Mouse (Mus musculus) limb, embryonic 13.5 days (tissue): ENCODE results near the gene Mrpl39. TPM values are rescaled to one million over a fixed set of nuclear protein-coding genes. Genes with fewer than 3 reads are reported as not detected.

Experiments
- ATAC-seq: fragments of 200-750 bp; cut with Nextera tagmentation; 2 replicates; pipeline ENCODE4 v1.8.0; 2017; ENCODE audit warnings: low read depth, moderate number of reproducible peaks, moderate TSS enrichment; ENCODE audit not compliant: low FRiP score
- H3K27ac ChIP-seq: fragments of 300-500 bp; sonication (generic); 2 replicates; pipeline ENCODE4 v1.5.1; 2015; ENCODE audit warnings: inconsistent platforms, mild to moderate bottlenecking, moderate library complexity
- H3K27me3 ChIP-seq: fragments of 300-500 bp; sonication (generic); 2 replicates; pipeline ENCODE4 v1.6.1; 2015; ENCODE audit warnings: mild to moderate bottlenecking, inconsistent platforms
- H3K36me3 ChIP-seq: fragments of 300-500 bp; sonication (generic); 2 replicates; pipeline ENCODE4 v1.6.1; 2015; ENCODE audit warnings: inconsistent platforms, mild to moderate bottlenecking, moderate library complexity
- H3K4me1 ChIP-seq: fragments of 300-500 bp; sonication (generic); 2 replicates; pipeline ENCODE4 v1.6.1; 2015; ENCODE audit warnings: inconsistent platforms
- H3K4me2 ChIP-seq: fragments of 300-500 bp; sonication (generic); replicated peaks from 2 replicates; pipeline ENCODE4 v1.6.1; 2015; ENCODE audit warnings: inconsistent platforms, mild to moderate bottlenecking, moderate library complexity
- H3K4me3 ChIP-seq: fragments of 300-500 bp; sonication (generic); 2 replicates; pipeline ENCODE4 v1.5.1; 2015; ENCODE audit warnings: moderate library complexity, mild to moderate bottlenecking, inconsistent platforms
- H3K9ac ChIP-seq: fragments of 300-500 bp; sonication (generic); 2 replicates; pipeline ENCODE4 v1.6.1; 2015; ENCODE audit warnings: mild to moderate bottlenecking, inconsistent platforms
- H3K9me3 ChIP-seq: fragments of 300-500 bp; sonication (generic); 2 replicates; pipeline ENCODE4 v1.6.1; 2016; ENCODE audit warnings: inconsistent platforms
- WGBS: fragments of 180-500 bp; shearing (Covaris S2); methylation state at CpG from one replicate; pipeline ENCODE4 v1.1.7; 2015; 5-methylcytosine and 5-hydroxymethylcytosine counted together
- polyA plus RNA-seq: library from polyadenylated mRNA; unstranded; fragments of >200 nt; fragmentation: Nextera tagmentation; extraction: Ambion mirVana; gene quantifications from 2 replicates; pipeline ENCODE4 v1.2.1, GENCODE M21; 2015

Mrpl39 gene
- polyA plus RNA-seq, 1 experiment from 2014 or later: 46.1 TPM

DNA sequence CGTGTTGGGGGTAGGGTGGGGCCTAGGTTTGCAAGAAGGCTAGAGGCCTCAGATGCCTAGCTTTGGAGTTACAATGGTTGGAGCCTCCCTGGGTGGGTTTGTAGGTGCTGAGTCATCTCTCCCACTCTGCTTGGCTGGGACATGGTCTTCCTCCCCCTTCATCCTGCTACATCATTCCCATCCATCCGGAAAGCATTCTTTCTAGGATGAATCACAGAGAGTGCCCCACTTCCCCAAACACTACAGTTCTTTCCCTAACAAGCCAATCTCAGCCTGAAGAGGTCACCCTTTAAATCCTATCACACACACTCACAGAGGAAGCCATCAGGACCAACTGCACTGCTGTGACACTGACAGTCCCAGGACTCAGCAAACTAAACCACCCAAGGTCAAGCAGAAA is 14.9 kb downstream of the Mrpl39 start:
- no peak for ATAC-seq
- H3K4me2 ChIP-seq: no peak overlapping the region
- H3K4me1 ChIP-seq: no peaks in the 10 kb centered on the region
- no peaks in the 10 kb centered on the region for H3K9me3 ChIP-seq
- H3K27ac ChIP-seq: no peak overlapping the region
- H3K36me3 ChIP-seq: peaks cover 69% of the 10 kb centered on the region
- no peak overlapping the region for H3K9ac ChIP-seq
- no peaks in the 10 kb centered on the region for H3K27me3 ChIP-seq
- 100% methylated on average over 2 of the region's 2 CpGs for WGBS
- no peak overlapping the region for H3K4me3 ChIP-seq

DNA sequence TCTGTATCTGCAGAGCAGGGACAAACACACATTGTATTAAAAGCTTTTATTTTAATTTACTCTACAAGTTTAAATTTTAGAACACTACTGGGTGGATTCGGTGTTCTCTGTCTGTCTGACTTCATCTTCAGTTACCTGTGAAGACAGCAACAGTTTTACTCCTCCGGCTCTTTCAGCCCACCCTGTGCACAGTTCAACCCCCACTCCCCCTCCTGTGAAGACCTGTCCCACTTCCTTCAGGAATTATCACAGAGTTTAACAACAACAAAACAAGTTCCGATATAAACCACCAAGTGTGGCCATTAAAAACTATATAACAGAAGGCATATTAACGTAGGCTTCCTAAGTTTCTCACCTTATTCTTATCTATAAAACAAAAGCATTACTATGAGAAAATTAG is 17.3 kb downstream of the Mrpl39 start:
- no peak for ATAC-seq
- no peaks in the 10 kb centered on the region for H3K4me1 ChIP-seq
- no peak overlapping the region for H3K27ac ChIP-seq
- H3K9ac ChIP-seq: no peak overlapping the region
- no peak overlapping the region for H3K4me2 ChIP-seq
- H3K36me3 ChIP-seq: peaks cover 45% of the 10 kb centered on the region
- 94% methylated on average over 4 of the region's 4 CpGs for WGBS
- H3K9me3 ChIP-seq: no peaks in the 10 kb centered on the region
- H3K27me3 ChIP-seq: no peaks in the 10 kb centered on the region
- H3K4me3 ChIP-seq: no peak overlapping the region

DNA sequence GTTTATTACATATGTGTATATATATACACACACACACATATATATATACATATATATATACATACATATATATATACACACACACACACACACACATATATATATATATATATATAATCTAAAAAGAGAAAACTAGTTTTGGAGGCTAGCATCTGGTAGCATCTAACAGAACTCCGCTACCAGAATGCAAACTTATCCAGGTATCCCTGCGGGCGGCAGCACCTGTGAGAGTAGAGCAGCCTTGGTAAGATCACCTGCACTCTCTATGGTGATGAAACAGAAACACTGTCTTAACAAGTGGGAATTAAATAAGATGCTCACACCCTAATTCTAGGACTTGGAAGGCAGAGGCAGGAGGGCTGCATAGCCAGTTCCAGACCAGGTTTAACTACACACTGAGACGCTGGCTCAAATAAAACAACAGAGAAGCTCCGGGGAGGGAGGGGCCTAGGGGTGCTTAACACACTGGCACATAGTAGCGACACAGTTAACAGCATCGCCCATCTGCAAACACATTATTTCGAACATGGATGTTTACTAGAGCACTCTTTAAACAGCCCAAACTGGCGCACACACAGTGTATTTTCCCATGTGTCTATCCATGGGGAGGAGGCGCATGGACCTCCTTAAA is 17.8 kb downstream of the Mrpl39 start:
- no peak overlapping the region for H3K27ac ChIP-seq
- H3K36me3 ChIP-seq: peaks cover 40% of the 10 kb centered on the region
- H3K9me3 ChIP-seq: no peaks in the 10 kb centered on the region
- 91% methylated on average over 10 of the region's 10 CpGs for WGBS
- H3K27me3 ChIP-seq: no peaks in the 10 kb centered on the region
- no peak overlapping the region for H3K4me2 ChIP-seq
- H3K4me3 ChIP-seq: no peak overlapping the region
- ATAC-seq: no peak
- no peak overlapping the region for H3K9ac ChIP-seq
- H3K4me1 ChIP-seq: no peaks in the 10 kb centered on the region

DNA sequence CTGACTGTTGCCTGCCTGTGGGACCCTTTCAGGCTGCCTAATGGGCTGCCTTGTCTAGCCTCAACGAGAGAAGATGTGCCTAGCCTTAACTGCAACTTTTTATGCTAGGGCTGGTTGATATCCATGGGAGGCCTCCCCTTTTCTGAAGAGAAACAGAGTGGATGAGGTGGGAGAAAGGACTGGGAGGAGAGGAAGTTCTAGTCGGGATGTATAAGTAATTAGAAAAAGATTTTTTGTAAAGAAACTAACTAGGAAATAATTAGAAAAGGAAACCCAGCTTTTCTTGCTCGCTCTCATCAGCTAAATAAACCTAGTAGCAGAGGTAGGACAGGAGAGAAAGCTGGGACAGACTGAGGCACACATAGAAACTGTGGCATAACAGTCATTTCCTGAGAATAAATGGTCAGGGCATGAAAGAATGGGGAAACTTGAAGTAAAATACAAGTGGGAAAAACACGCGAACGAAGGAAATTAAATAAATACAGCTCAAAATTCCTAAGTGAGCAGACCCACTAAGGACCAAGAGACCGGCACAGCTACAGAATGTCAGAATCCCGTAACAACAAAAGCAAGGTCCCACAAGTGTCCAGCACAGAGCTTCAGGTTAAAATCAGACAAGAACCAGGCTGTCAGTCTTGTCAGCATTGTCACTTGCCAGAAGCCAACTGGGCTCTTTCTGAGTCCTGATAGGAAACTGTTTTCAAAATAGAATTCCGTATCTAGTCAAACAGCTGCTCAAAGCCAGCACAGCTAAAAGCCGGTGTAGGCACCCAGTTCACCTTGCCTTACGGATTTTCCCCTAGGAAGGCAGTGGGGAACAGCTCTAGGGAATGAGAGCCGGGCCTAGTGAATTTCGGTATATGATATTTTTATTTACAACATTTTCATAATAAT is 18.6 kb downstream of the Mrpl39 start:
- Histone ChIP-seq H3K9ac (no peak overlapping the region), H3K27ac (no peak overlapping the region), H3K36me3 (peaks cover 32% of the 10 kb centered on the region), H3K4me1 (no peaks in the 10 kb centered on the region), H3K4me2 (no peak overlapping the region), H3K27me3 (no peaks in the 10 kb centered on the region), H3K9me3 (no peaks in the 10 kb centered on the region), H3K4me3 (no peak overlapping the region)
- WGBS: 86% methylated on average over 13 of the region's 13 CpGs
- ATAC-seq: no peak

DNA sequence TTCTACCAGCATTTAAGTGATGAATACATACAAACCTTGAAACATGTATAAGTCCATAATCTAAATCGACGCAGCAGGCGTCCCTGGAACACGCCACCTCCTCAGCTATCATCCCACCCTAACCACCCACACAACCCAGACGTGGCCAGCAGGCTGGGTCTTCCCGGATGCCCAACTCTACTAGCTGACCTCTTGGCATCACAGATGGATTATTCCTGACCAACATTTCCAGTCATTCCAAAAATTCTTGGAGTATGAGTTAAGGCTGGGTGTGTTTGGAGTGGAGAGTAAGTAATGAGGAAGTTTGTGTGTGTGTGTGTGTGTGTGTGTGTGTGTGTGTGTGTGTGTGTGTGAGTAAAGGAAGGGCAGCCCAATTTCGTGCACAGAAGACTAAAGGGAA is 19.3 kb downstream of the Mrpl39 start:
- Histone ChIP-seq H3K4me3 (no peak overlapping the region), H3K27ac (no peak overlapping the region), H3K9ac (no peak overlapping the region), H3K9me3 (no peaks in the 10 kb centered on the region), H3K4me2 (no peak overlapping the region), H3K36me3 (peaks cover 24% of the 10 kb centered on the region), H3K27me3 (no peaks in the 10 kb centered on the region), H3K4me1 (no peaks in the 10 kb centered on the region)
- WGBS: 91% methylated on average over 7 of the region's 7 CpGs
- no peak for ATAC-seq

DNA sequence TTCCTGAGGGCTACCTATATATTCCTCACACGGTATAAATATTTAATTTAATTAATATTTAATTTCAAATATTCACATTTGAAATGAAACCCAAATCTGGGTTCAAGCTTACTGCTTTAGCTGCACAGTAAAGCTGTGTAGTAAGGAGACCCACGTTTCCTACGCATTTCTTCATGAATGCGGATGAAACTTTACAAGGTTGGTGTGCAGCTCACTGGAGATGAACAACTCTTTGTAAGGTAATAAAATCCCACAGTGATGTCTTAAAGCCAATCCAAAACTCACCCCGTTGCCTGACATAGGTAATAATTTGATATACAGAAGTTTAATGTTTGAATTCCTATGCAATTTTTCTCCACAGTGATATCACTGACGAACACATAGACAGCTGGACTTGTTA is 20.6 kb downstream of the Mrpl39 start:
- Histone ChIP-seq H3K4me3 (no peak overlapping the region), H3K27ac (no peak overlapping the region), H3K9ac (no peak overlapping the region), H3K27me3 (no peaks in the 10 kb centered on the region), H3K4me1 (no peaks in the 10 kb centered on the region), H3K9me3 (no peaks in the 10 kb centered on the region), H3K36me3 (peaks cover 13% of the 10 kb centered on the region), H3K4me2 (no peak overlapping the region)
- ATAC-seq: no peak
- WGBS: 89% methylated on average over 6 of the region's 6 CpGs

DNA sequence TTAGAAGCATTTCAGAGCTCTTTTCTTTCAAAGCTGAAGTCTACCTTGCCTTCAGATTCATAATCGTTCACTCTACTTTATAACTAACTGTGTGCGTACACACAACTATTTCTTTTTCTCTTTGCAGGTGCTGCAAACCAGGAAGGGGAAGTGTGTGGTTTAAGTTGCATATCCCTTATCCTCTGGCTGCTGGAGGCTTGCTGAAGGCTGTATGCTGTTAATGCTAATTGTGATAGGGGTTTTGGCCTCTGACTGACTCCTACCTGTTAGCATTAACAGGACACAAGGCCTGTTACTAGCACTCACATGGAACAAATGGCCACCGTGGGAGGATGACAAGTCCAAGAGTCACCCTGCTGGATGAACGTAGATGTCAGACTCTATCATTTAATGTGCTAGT is 21.6 kb downstream of the Mrpl39 start:
- Histone ChIP-seq H3K36me3 (peaks cover 13% of the 10 kb centered on the region), H3K9ac (no peak overlapping the region), H3K4me3 (no peak overlapping the region), H3K4me2 (no peak overlapping the region), H3K9me3 (no peaks in the 10 kb centered on the region), H3K4me1 (no peaks in the 10 kb centered on the region), H3K27me3 (no peaks in the 10 kb centered on the region), H3K27ac (no peak overlapping the region)
- ATAC-seq: no peak
- 84% methylated on average over 4 of the region's 4 CpGs for WGBS

DNA sequence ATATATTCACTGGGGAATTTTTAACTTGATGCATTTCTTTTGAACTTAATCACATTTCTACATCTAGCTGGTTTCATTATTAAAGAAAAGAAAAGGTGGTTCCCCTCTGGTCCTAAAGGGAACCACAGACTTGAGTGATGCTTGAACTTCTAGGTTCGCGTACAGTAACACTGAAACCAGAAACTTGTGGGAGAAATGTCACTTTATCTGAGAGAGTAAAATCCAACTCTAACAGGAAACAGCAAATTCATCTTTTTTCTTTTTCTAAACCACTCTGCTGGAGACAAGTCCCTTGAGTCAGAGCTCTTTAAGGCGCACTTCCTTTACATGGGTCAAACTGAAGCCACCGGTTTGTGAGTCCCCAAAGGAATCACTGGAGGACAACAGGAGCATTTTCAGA is 22.4 kb downstream of the Mrpl39 start:
- ATAC-seq: no peak
- Histone ChIP-seq H3K9ac (no peak overlapping the region), H3K27ac (no peak overlapping the region), H3K4me3 (no peak overlapping the region), H3K27me3 (no peaks in the 10 kb centered on the region), H3K4me2 (no peak overlapping the region), H3K4me1 (no peaks in the 10 kb centered on the region), H3K9me3 (no peaks in the 10 kb centered on the region), H3K36me3 (peaks cover 12% of the 10 kb centered on the region)
- WGBS: 86% methylated on average over 4 of the region's 4 CpGs

DNA sequence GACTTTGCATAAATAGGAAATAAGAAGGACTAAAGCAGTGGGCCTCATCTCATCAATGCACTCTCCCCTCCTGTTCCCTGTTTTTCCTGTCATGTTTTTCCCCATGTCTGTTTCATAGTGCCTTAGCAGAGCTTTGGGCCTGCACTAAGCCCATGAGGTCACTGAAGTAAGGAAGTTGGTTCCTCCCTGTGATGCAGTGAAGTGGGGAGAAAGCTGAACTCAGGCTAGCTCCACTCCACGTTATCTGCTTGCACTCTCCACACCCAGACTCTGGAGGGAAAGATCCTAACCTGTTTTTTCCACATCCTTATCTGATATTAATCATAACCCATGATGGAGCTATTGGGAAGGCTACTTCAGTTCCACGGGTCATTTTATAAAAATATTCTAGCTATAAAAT is 26.9 kb downstream of the Mrpl39 start:
- Histone ChIP-seq H3K4me2 (no peak overlapping the region), H3K27ac (no peak overlapping the region), H3K9me3 (no peaks in the 10 kb centered on the region), H3K4me3 (no peak overlapping the region), H3K27me3 (0 out of 2 replicates have a peak, but pooled peaks cover 4% of the 10 kb centered on the region), H3K36me3 (no peaks in the 10 kb centered on the region), H3K4me1 (peaks cover 10% of the 10 kb centered on the region), H3K9ac (no peak overlapping the region)
- ATAC-seq: no peak
- WGBS: 77% methylated on average over 2 of the region's 2 CpGs

DNA sequence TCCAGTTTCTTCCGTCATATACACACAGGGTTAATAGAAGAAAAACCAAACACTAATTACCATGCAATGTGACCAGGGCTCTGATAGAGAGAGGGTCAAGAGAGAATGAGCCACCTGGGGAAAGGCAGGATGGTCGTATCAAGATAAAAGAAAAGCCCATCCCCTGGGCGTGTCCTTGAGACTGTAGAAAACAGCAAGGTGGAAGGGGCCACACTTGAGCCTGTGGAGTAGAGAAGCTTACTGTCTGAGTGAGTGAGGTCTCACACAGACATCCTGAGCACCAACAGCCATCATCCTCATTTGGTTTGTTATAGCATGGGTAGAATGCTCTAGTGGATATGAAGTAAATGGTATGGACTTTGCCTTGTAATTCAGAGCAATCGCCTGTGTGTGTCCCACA is 27.7 kb downstream of the Mrpl39 start:
- WGBS: 69% methylated on average over 4 of the region's 4 CpGs
- H3K27me3 ChIP-seq: 0 out of 2 replicates have a peak, but pooled peaks cover 4% of the 10 kb centered on the region
- no peak for ATAC-seq
- no peak overlapping the region for H3K27ac ChIP-seq
- no peaks in the 10 kb centered on the region for H3K36me3 ChIP-seq
- H3K4me2 ChIP-seq: no peak overlapping the region
- H3K4me3 ChIP-seq: no peak overlapping the region
- H3K9me3 ChIP-seq: no peaks in the 10 kb centered on the region
- no peak overlapping the region for H3K9ac ChIP-seq
- peaks cover 12% of the 10 kb centered on the region for H3K4me1 ChIP-seq

DNA sequence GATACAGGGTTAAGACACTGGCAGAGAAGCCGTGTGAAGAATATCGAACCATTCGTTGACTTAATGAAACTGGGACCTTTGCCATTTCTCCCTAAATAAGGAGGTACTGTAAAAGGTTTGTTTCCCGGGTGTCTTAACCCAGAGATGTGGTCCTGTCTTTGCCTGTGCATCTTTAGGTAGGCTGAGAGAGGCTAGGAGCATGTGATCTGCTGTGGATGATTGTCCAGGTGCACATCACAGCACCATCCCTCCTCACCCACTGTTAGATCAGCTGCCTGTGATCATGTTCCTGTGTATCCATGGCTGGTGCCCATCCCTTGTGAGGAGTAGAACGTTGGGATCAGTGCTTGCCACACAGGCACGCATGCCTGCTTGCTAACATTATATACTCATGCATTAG is 29.0 kb downstream of the Mrpl39 start:
- Histone ChIP-seq H3K36me3 (no peaks in the 10 kb centered on the region), H3K4me2 (no peak overlapping the region), H3K9ac (no peak overlapping the region), H3K27me3 (0 out of 2 replicates have a peak, but pooled peaks cover 4% of the 10 kb centered on the region), H3K9me3 (no peaks in the 10 kb centered on the region), H3K4me3 (no peak overlapping the region), H3K4me1 (peaks cover 16% of the 10 kb centered on the region), H3K27ac (no peak overlapping the region)
- WGBS: 82% methylated on average over 6 of the region's 6 CpGs
- ATAC-seq: no peak

DNA sequence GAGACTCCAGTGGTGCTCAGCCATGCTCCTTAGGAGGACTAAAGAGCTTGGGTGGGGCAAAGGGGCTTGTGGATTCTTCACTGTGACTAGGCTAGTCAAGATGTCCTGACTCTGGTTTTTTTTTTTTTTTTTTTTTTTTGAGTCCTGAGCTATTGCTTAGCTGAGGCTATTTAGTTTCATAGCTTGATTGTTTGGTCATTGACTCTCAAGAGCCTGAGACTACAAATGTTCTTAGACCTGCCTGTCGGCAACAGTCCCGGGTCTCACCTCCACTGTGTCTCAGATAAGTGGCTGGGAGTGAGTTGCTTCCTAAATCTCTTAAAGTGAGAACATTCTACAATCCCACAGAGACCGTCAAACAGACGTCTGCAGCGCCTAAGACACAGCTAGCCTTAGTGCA is 30.0 kb downstream of the Mrpl39 start:
- Histone ChIP-seq H3K4me2 (no peak overlapping the region), H3K4me1 (peaks cover 16% of the 10 kb centered on the region), H3K36me3 (no peaks in the 10 kb centered on the region), H3K27me3 (0 out of 2 replicates have a peak, but pooled peaks cover 4% of the 10 kb centered on the region), H3K27ac (no peak overlapping the region), H3K9ac (no peak overlapping the region), H3K9me3 (no peaks in the 10 kb centered on the region), H3K4me3 (no peak overlapping the region)
- 68% methylated on average over 5 of the region's 5 CpGs for WGBS
- ATAC-seq: no peak
